In genomic region chr6:25020005-25020772, GRCm38 (mm10) we compare ENCODE assay signal across 9 mouse cellular contexts.
A peak's percentile ranks its signal among the peaks of the same experiment; 100 is the strongest.
DNase-seq lines count a peak whose midpoint lies in the region; ATAC-seq lines count a peak whose summit lies in the region.
"Had no signal": no experiment of that assay in that cellular context is flagged by ENCODE, and none has a peak within 500 bp of the region (broad histone marks: within the 10 kb centered on the region; RNA-seq: fewer than 3 reads in every experiment).

No protein-coding gene starts in this region.

- no peak overlapping the region for H3K27ac ChIP-seq in forebrain, embryonic 11.5 days (ENCODE audit: low read depth, low read length)
- no peak overlapping the region for H3K27ac ChIP-seq in heart, embryonic 11.5 days (ENCODE audit: low read depth, low read length)
- H3K27ac ChIP-seq: limb, embryonic 15.5 days had no signal

- ATAC-seq in forebrain, embryonic 11.5 days (replicated peaks; ENCODE audit: low FRiP score), result peak; percentile 47
- no peak for ATAC-seq in megakaryocyte-erythroid progenitor cell, adult 5-6 weeks (replicated peaks; ENCODE audit: low FRiP score, low TSS enrichment, poor library complexity, severe bottlenecking)
- ATAC-seq in heart, embryonic 11.5 days (replicated peaks; ENCODE audit: insufficient number of reproducible peaks, low FRiP score, low TSS enrichment), result no peak

- no peak overlapping the region for H3K9ac ChIP-seq in forebrain, embryonic 11.5 days (ENCODE audit: low read length)
- H3K9ac ChIP-seq in heart, embryonic 11.5 days (ENCODE audit: low read depth, low read length), result no peak overlapping the region
- H3K9ac ChIP-seq: limb, embryonic 15.5 days had no signal

- no peaks in the 10 kb centered on the region for H3K36me3 ChIP-seq in forebrain, embryonic 11.5 days (ENCODE audit: control insufficient read depth, insufficient read depth, low read length)
- H3K36me3 ChIP-seq in heart, embryonic 11.5 days (ENCODE audit: control insufficient read depth, insufficient read depth, low read length), result no peaks in the 10 kb centered on the region
- H3K36me3 ChIP-seq: limb, embryonic 15.5 days had no signal

- no peak overlapping the region for H3K4me3 ChIP-seq in forebrain, embryonic 11.5 days (ENCODE audit: low read depth, low read length)
- H3K4me3 ChIP-seq in heart, embryonic 11.5 days (ENCODE audit: low read depth, low read length), result no peak overlapping the region
- H3K4me3 ChIP-seq: limb, embryonic 15.5 days had no signal

- no peaks in the 10 kb centered on the region for H3K27me3 ChIP-seq in forebrain, embryonic 11.5 days (ENCODE audit: control insufficient read depth, insufficient read depth, low read length)
- no peaks in the 10 kb centered on the region for H3K27me3 ChIP-seq in heart, embryonic 11.5 days (ENCODE audit: control insufficient read depth, insufficient read depth, low read length)
- H3K27me3 ChIP-seq: limb, embryonic 15.5 days had no signal

- 34% methylated on average over 2 of the region's 2 CpGs for WGBS in forebrain, embryonic 11.5 days
- 19% methylated on average over 2 of the region's 2 CpGs for WGBS in heart, embryonic 11.5 days (ENCODE audit: insufficient replicate concordance)

- no peaks in the 10 kb centered on the region for H3K4me1 ChIP-seq in forebrain, embryonic 11.5 days (replicated peaks; ENCODE audit: control insufficient read depth, insufficient read depth, low read length)
- no peaks in the 10 kb centered on the region for H3K4me1 ChIP-seq in heart, embryonic 11.5 days (ENCODE audit: control insufficient read depth, insufficient read depth, low read length)
- H3K4me1 ChIP-seq: limb, embryonic 15.5 days had no signal

- peak; percentile 19 for DNase-seq in left cerebral cortex, adult 11 months (ENCODE audit: low spot score)
- no peak for DNase-seq in left cerebral cortex, adult 8-10 months (ENCODE audit: low spot score in 2 of 2)
- peak; percentile 81 for DNase-seq in brain, adult 2 months (ENCODE audit: low read depth, low spot score)
- DNase-seq in forebrain, embryonic 11.5 days (ENCODE audit: low spot score), result peak; percentile 55
- DNase-seq in layer of hippocampus, adult 9-10 months (ENCODE audit: low spot score), result peak; percentile 39
- peak; percentile 9 for DNase-seq in retina, adult 2 months (ENCODE audit: low read depth, low spot score)

- H3K4me2 ChIP-seq in forebrain, embryonic 11.5 days (ENCODE audit: low read depth, low read length, severe bottlenecking), result no peak overlapping the region
- H3K4me2 ChIP-seq in heart, embryonic 11.5 days, result no peak overlapping the region
- H3K4me2 ChIP-seq: limb, embryonic 15.5 days had no signal

- H3K9me3 ChIP-seq in forebrain, embryonic 11.5 days (ENCODE audit: control insufficient read depth, low read length), result no peaks in the 10 kb centered on the region
- no peaks in the 10 kb centered on the region for H3K9me3 ChIP-seq in heart, embryonic 11.5 days (replicated peaks; ENCODE audit: control insufficient read depth, low read length)
- H3K9me3 ChIP-seq: limb, embryonic 15.5 days had no signal

Comparison
In these comparisons a context has a peak if more than half of its experiments do, and no peak if none do; other contexts are left out.
1. DNase-seq: peak in left cerebral cortex, adult 11 months (single experiment), brain, adult 2 months (single experiment), forebrain, embryonic 11.5 days (single experiment), layer of hippocampus, adult 9-10 months (single experiment) and retina, adult 2 months (single experiment); none in left cerebral cortex, adult 8-10 months (0 of 2).